Mouse (Mus musculus): ENCODE results near the gene Map7.

- TF ChIP-seq CTCF (conservative IDR thresholded peaks at IDR 0.05; ENCODE audit: insufficient read depth, insufficient read length, low read depth, low read length) = no peak
- no peak for TF ChIP-seq POLR2A (IDR thresholded peaks at IDR 0.05; ENCODE audit: low read depth, low read length)
Observed at GRCm38 (mm10) chr10:20173733-20174132, 25.5 kb downstream of the Map7 start.
